Mouse (Mus musculus): ENCODE data around the gene Cfap65. TPM values are rescaled to one million over a fixed set of nuclear protein-coding genes. Genes with fewer than 3 reads are reported as not detected.

Gene Cfap65
- polyA plus RNA-seq, 1 experiment from 2014 or later = not detected

- peak overlapping the region; percentile 97 for H3K4me2 ChIP-seq (replicated peaks; ENCODE audit: low read depth, low read length)
Observed at GRCm38 (mm10) chr1:74856439-74856720, 79.0 kb downstream of the Cfap65 start.

GRCm38 (mm10) chr1:74855651-74856438 is 79.6 kb downstream of the Cfap65 start:
- Histone ChIP-seq H3K36me3 (ENCODE audit: control insufficient read depth, insufficient read depth, low read length) (no peaks in the 10 kb centered on the region), H3K9ac (ENCODE audit: low read depth, low read length) (peak overlapping the region; percentile 52; the same call in 1 of the 2 replicates), H3K4me2 (replicated peaks; ENCODE audit: low read depth, low read length) (peak overlapping the region; percentile 97), H3K4me1 (ENCODE audit: control insufficient read depth, insufficient read depth, low read length) (peaks cover 9% of the 10 kb centered on the region), H3K27me3 (ENCODE audit: control insufficient read depth, insufficient read depth, low read length) (peaks cover 92% of the 10 kb centered on the region), H3K27ac (ENCODE audit: low read depth, low read length) (no peak overlapping the region), H3K4me3 (ENCODE audit: low read length) (peak overlapping the region; percentile 66), H3K9me3 (ENCODE audit: control insufficient read depth, low read length) (no peaks in the 10 kb centered on the region)
- ATAC-seq (ENCODE audit: low FRiP score, low TSS enrichment) = no peak
- WGBS = under 1% methylated on average over 74 of the region's 74 CpGs

More at GRCm38 (mm10) chr1:74856439-74856720, 79.0 kb downstream of the Cfap65 start:
- WGBS = 3% methylated on average over 11 of the region's 11 CpGs
- no peaks in the 10 kb centered on the region for H3K9me3 ChIP-seq (ENCODE audit: control insufficient read depth, low read length)
- no peak overlapping the region for H3K9ac ChIP-seq (ENCODE audit: low read depth, low read length)
- peaks cover 9% of the 10 kb centered on the region for H3K4me1 ChIP-seq (ENCODE audit: control insufficient read depth, insufficient read depth, low read length)
- H3K4me3 ChIP-seq (ENCODE audit: low read length) = peak overlapping the region; percentile 66
- no peaks in the 10 kb centered on the region for H3K36me3 ChIP-seq (ENCODE audit: control insufficient read depth, insufficient read depth, low read length)
- no peak overlapping the region for H3K27ac ChIP-seq (ENCODE audit: low read depth, low read length)
- H3K27me3 ChIP-seq (ENCODE audit: control insufficient read depth, insufficient read depth, low read length) = peaks cover 90% of the 10 kb centered on the region
- ATAC-seq (ENCODE audit: low FRiP score, low TSS enrichment) = no peak

GRCm38 (mm10) chr1:74855156-74855555 is 80.2 kb downstream of the Cfap65 start:
- H3K36me3 ChIP-seq (ENCODE audit: control insufficient read depth, insufficient read depth, low read length) = no peaks in the 10 kb centered on the region

GRCm38 (mm10) chr1:74854306-74855056 is 80.9 kb downstream of the Cfap65 start, which contains the start of gene Cdk5r2:
Cdk5r2 (plus strand) TSS chr1:74854934.
- no peaks in the 10 kb centered on the region for H3K36me3 ChIP-seq (ENCODE audit: control insufficient read depth, insufficient read depth, low read length)
- peaks cover 95% of the 10 kb centered on the region for H3K27me3 ChIP-seq (ENCODE audit: control insufficient read depth, insufficient read depth, low read length)
- peak within 1 kb of the TSS; percentile 66 for H3K4me3 ChIP-seq (ENCODE audit: low read length)
- H3K9ac ChIP-seq (ENCODE audit: low read depth, low read length) = peak within 1 kb of the TSS; percentile 52
- H3K9me3 ChIP-seq (ENCODE audit: control insufficient read depth, low read length) = no peaks in the 10 kb centered on the region
- 2% methylated on average over 35 of the region's 39 CpGs for WGBS
- peak within 1 kb of the TSS; percentile 97 for H3K4me2 ChIP-seq (replicated peaks; ENCODE audit: low read depth, low read length)
- peaks cover 9% of the 10 kb centered on the region for H3K4me1 ChIP-seq (ENCODE audit: control insufficient read depth, insufficient read depth, low read length)
- H3K27ac ChIP-seq (ENCODE audit: low read depth, low read length) = no peak within 1 kb of the TSS
- peak; percentile 90 for ATAC-seq (ENCODE audit: low FRiP score, low TSS enrichment)

More at GRCm38 (mm10) chr1:74855156-74855555, 80.2 kb downstream of the Cfap65 start:
- WGBS = 0% methylated on average over 41 of the region's 48 CpGs
- ATAC-seq (ENCODE audit: low FRiP score, low TSS enrichment) = no peak
- H3K27ac ChIP-seq (ENCODE audit: low read depth, low read length) = no peak overlapping the region
- H3K27me3 ChIP-seq (ENCODE audit: control insufficient read depth, insufficient read depth, low read length) = peaks cover 95% of the 10 kb centered on the region
- H3K4me2 ChIP-seq (replicated peaks; ENCODE audit: low read depth, low read length) = peak overlapping the region; percentile 97
- no peaks in the 10 kb centered on the region for H3K9me3 ChIP-seq (ENCODE audit: control insufficient read depth, low read length)
- peak overlapping the region; percentile 52 for H3K9ac ChIP-seq (ENCODE audit: low read depth, low read length)
- peak overlapping the region; percentile 66 for H3K4me3 ChIP-seq (ENCODE audit: low read length)
- peaks cover 9% of the 10 kb centered on the region for H3K4me1 ChIP-seq (ENCODE audit: control insufficient read depth, insufficient read depth, low read length)

MicroRNAs encoded within 50 kb of the gene (microRNA counts, 519-probe panel; counts per million panel counts)
- microRNA mmu-miR-375 = 4,977 counts per million, percentile 41 among the panel's probes with 10 or more counts

Small RNA genes within 50 kb of the gene (microRNA-seq; reads per million reads assigned to microRNA genes)
- 859 reads per million, percentile 77 among the genes with 10 or more reads in this experiment for gene Mir375

Other genes with a start within 250 kb of the Cfap65 start
- 6.3 and 8.1 TPM in 2 replicates for gene Cyp27a1, start 222.0 kb downstream of the Cfap65 start, polyA plus RNA-seq (2014; fragmentation: Nextera tagmentation; extraction: Ambion mirVana)
- gene Prkag3, start 186.4 kb downstream of the Cfap65 start, polyA plus RNA-seq (2014; fragmentation: Nextera tagmentation; extraction: Ambion mirVana) = 0.13 and 0.15 TPM in 2 replicates
- 3.1 and 3.4 TPM in 2 replicates for gene Wnt6, start 163.7 kb downstream of the Cfap65 start, polyA plus RNA-seq (2014; fragmentation: Nextera tagmentation; extraction: Ambion mirVana)
- gene Wnt10a, start 144.1 kb downstream of the Cfap65 start, polyA plus RNA-seq (2014; fragmentation: Nextera tagmentation; extraction: Ambion mirVana) = 0.70 and 0.91 TPM in 2 replicates
- gene Cdk5r2, start 80.7 kb downstream of the Cfap65 start, polyA plus RNA-seq (2014; fragmentation: Nextera tagmentation; extraction: Ambion mirVana) = 0.07 TPM in 1 of 2 replicates, not detected in the other
- 0.47 and 2.1 TPM in 2 replicates for gene Fev, start 50.2 kb downstream of the Cfap65 start, polyA plus RNA-seq (2014; fragmentation: Nextera tagmentation; extraction: Ambion mirVana)
- gene Cryba2, start 42.5 kb downstream of the Cfap65 start, polyA plus RNA-seq (2014; fragmentation: Nextera tagmentation; extraction: Ambion mirVana) = not detected in 2 replicates
- 0.43 and 0.84 TPM in 2 replicates for gene Ihh, start 16.1 kb upstream of the Cfap65 start, polyA plus RNA-seq (2014; fragmentation: Nextera tagmentation; extraction: Ambion mirVana)
- gene Nhej1, start 189.6 kb upstream of the Cfap65 start, polyA plus RNA-seq (2014; fragmentation: Nextera tagmentation; extraction: Ambion mirVana) = 9.7 and 10.7 TPM in 2 replicates
- 0.84 and 2.4 TPM in 2 replicates for gene Slc23a3, start 198.3 kb upstream of the Cfap65 start, polyA plus RNA-seq (2014; fragmentation: Nextera tagmentation; extraction: Ambion mirVana)
- gene Cnppd1, start 207.1 kb upstream of the Cfap65 start, polyA plus RNA-seq (2014; fragmentation: Nextera tagmentation; extraction: Ambion mirVana) = 25.8 and 35.7 TPM in 2 replicates
- gene Retreg2, start 207.2 kb upstream of the Cfap65 start, polyA plus RNA-seq (2014; fragmentation: Nextera tagmentation; extraction: Ambion mirVana) = 36.6 and 56.0 TPM in 2 replicates
- gene Zfand2b, start 233.0 kb upstream of the Cfap65 start, polyA plus RNA-seq (2014; fragmentation: Nextera tagmentation; extraction: Ambion mirVana) = 39.6 and 40.0 TPM in 2 replicates
- 19.4 and 23.8 TPM in 2 replicates for gene Abcb6, start 244.8 kb upstream of the Cfap65 start, polyA plus RNA-seq (2014; fragmentation: Nextera tagmentation; extraction: Ambion mirVana)